8 mouse cellular contexts compared by ENCODE assay signal in the genomic region with DNA sequence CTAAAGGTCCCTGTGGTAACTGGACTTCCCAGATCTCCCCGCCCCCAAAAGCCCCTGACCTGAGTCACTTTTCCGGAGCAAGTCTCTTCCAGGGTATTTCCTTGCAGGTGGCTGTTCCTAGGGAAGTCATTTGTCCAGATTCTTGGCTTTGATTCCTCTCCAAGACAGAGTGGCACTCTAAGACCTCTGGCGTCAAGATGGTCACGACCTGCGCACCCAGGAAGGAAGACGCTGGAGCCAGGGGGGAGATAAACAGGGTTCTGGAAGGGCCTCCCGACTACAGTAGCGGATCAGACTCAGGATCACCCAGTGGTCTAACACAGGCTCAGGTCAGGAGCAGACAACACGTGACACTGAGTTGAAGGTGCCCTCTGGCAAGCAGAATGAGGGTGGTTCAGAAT. TPM values are rescaled to one million over a fixed set of nuclear protein-coding genes. Genes with fewer than 3 reads are reported as not detected.
DNase-seq lines count a peak whose midpoint lies in the region; ATAC-seq and TF ChIP-seq lines count a peak whose summit lies in the region.

A gene (minus strand): TSS at position 335 of the 401 bp plus-strand sequence.

- TF ChIP-seq EP300 in liver, postnatal 0 days (IDR thresholded peaks at IDR 0.05; ENCODE audit: low read depth): no peak

- H3K27me3 ChIP-seq in heart, embryonic 12.5 days (replicated peaks): no peaks in the 10 kb centered on the region
- H3K27me3 ChIP-seq in kidney, embryonic 16.5 days (ENCODE audit: insufficient read depth, low read length): no peaks in the 10 kb centered on the region
- no peaks in the 10 kb centered on the region for H3K27me3 ChIP-seq in liver, postnatal 0 days (ENCODE audit: insufficient read depth, low read length)
- H3K27me3 ChIP-seq in stomach, embryonic 14.5 days (ENCODE audit: control insufficient read depth, insufficient read depth, low read length): no peaks in the 10 kb centered on the region

- WGBS in bone marrow, adult 2 months: 71% methylated on average over 9 of the region's 9 CpGs
- WGBS in heart, embryonic 12.5 days: 24% methylated on average over 9 of the region's 9 CpGs
- 27% methylated on average over 9 of the region's 9 CpGs for WGBS in kidney, embryonic 16.5 days
- WGBS in liver, postnatal 0 days (ENCODE audit: insufficient replicate concordance): 39% methylated on average over 9 of the region's 9 CpGs
- 30% methylated on average over 9 of the region's 9 CpGs for WGBS in stomach, embryonic 14.5 days

- H3K9ac ChIP-seq in heart, embryonic 12.5 days: peak within 1 kb of the TSS; percentile 76
- H3K9ac ChIP-seq in kidney, embryonic 16.5 days (replicated peaks; ENCODE audit: low read length): peak within 1 kb of the TSS; percentile 80
- H3K9ac ChIP-seq in liver, postnatal 0 days (replicated peaks): peak within 1 kb of the TSS; percentile 66
- peak within 1 kb of the TSS; percentile 52 for H3K9ac ChIP-seq in stomach, embryonic 14.5 days (replicated peaks; ENCODE audit: low read depth, low read length)

- peaks cover under 1% of the 10 kb centered on the region; the same call in 1 of the 2 replicates for H3K9me3 ChIP-seq in heart, embryonic 12.5 days (replicated peaks)
- no peaks in the 10 kb centered on the region for H3K9me3 ChIP-seq in kidney, embryonic 16.5 days (ENCODE audit: low read length)
- no peaks in the 10 kb centered on the region for H3K9me3 ChIP-seq in liver, postnatal 0 days (ENCODE audit: low read length)
- no peaks in the 10 kb centered on the region for H3K9me3 ChIP-seq in stomach, embryonic 14.5 days (ENCODE audit: control insufficient read depth, low read depth, low read length)

- H3K4me2 ChIP-seq in heart, embryonic 12.5 days: peak within 1 kb of the TSS; percentile 92
- H3K4me2 ChIP-seq in kidney, embryonic 16.5 days (replicated peaks; ENCODE audit: low read depth, low read length): peak within 1 kb of the TSS; percentile 94
- peak within 1 kb of the TSS; percentile 84 for H3K4me2 ChIP-seq in liver, postnatal 0 days (ENCODE audit: low read depth, low read length)
- peak within 1 kb of the TSS; percentile 84 for H3K4me2 ChIP-seq in stomach, embryonic 14.5 days (replicated peaks; ENCODE audit: low read depth, low read length)

- no peak for TF ChIP-seq CTCF in bone marrow, adult 2 months (IDR thresholded peaks at IDR 0.05; ENCODE audit: control insufficient read depth, insufficient read depth, low read length)
- TF ChIP-seq CTCF in liver, postnatal 0 days (IDR thresholded peaks at IDR 0.05; ENCODE audit: low read depth): no peak

- TF ChIP-seq POLR2A in bone marrow, adult 2 months (IDR thresholded peaks at IDR 0.05; ENCODE audit: borderline replicate concordance, control insufficient read depth, low read depth, low read length): no peak

- ATAC-seq in heart, embryonic 12.5 days (ENCODE audit: insufficient number of reproducible peaks, low FRiP score): no peak
- no peak for ATAC-seq in kidney, embryonic 16.5 days (ENCODE audit: low FRiP score, low TSS enrichment)
- ATAC-seq in liver, postnatal 0 days: no peak
- no peak for ATAC-seq in stomach, embryonic 14.5 days (ENCODE audit: insufficient number of reproducible peaks, insufficient read depth, low FRiP score, low read depth)

- peaks cover 2% of the 10 kb centered on the region; the same call in 1 of the 2 replicates for H3K4me1 ChIP-seq in bone marrow, adult 2 months (ENCODE audit: control insufficient read depth, insufficient read depth, low read length)
- H3K4me1 ChIP-seq in heart, embryonic 12.5 days (replicated peaks): peaks cover 26% of the 10 kb centered on the region
- H3K4me1 ChIP-seq in kidney, embryonic 16.5 days (ENCODE audit: insufficient read depth, low read length): peaks cover 7% of the 10 kb centered on the region
- H3K4me1 ChIP-seq in liver, postnatal 0 days (ENCODE audit: insufficient read depth): peaks cover 18% of the 10 kb centered on the region
- H3K4me1 ChIP-seq in stomach, embryonic 14.5 days (ENCODE audit: control insufficient read depth, insufficient read depth, low read length): peaks cover 4% of the 10 kb centered on the region

- peak within 1 kb of the TSS; percentile 20 for H3K27ac ChIP-seq in bone marrow, adult 2 months (ENCODE audit: control insufficient read depth, insufficient read depth, low read depth, low read length, poor library complexity)
- H3K27ac ChIP-seq in heart, embryonic 12.5 days (ENCODE audit: poor library complexity, severe bottlenecking): peak within 1 kb of the TSS; percentile 73
- peak within 1 kb of the TSS; percentile 68; the same call in 1 of the 2 replicates for H3K27ac ChIP-seq in kidney, embryonic 16.5 days (ENCODE audit: low read length)
- peak within 1 kb of the TSS; percentile 66 for H3K27ac ChIP-seq in liver, postnatal 0 days (ENCODE audit: low read depth)
- peak within 1 kb of the TSS; percentile 66 for H3K27ac ChIP-seq in stomach, embryonic 14.5 days (ENCODE audit: low read length)

- peak; percentile 51 for DNase-seq in cerebellum, adult 11-12 months
- no peak for DNase-seq in cerebellum, postnatal 14 days
- no peak for DNase-seq in liver, postnatal 0 days
- DNase-seq in thymus, postnatal 14 days: no peak

- peak within 1 kb of the TSS; percentile 86 for H3K4me3 ChIP-seq in bone marrow, adult 2 months (replicated peaks; ENCODE audit: control insufficient read depth, low read depth, low read length)
- peak within 1 kb of the TSS; percentile 72 for H3K4me3 ChIP-seq in heart, embryonic 12.5 days
- peak within 1 kb of the TSS; percentile 69 for H3K4me3 ChIP-seq in kidney, embryonic 16.5 days (ENCODE audit: low read length)
- H3K4me3 ChIP-seq in liver, postnatal 0 days (ENCODE audit: low read depth, low read length): peak within 1 kb of the TSS; percentile 59
- H3K4me3 ChIP-seq in stomach, embryonic 14.5 days (ENCODE audit: low read depth, low read length): peak within 1 kb of the TSS; percentile 55

- H3K36me3 ChIP-seq in heart, embryonic 12.5 days: no peaks in the 10 kb centered on the region
- H3K36me3 ChIP-seq in kidney, embryonic 16.5 days (ENCODE audit: insufficient read depth, low read length): no peaks in the 10 kb centered on the region
- no peaks in the 10 kb centered on the region for H3K36me3 ChIP-seq in liver, postnatal 0 days (replicated peaks; ENCODE audit: insufficient read depth, low read length)
- no peaks in the 10 kb centered on the region for H3K36me3 ChIP-seq in stomach, embryonic 14.5 days (ENCODE audit: control insufficient read depth, insufficient read depth, low read length)

RNA-seq across cellular contexts. Expression of the gene that starts here (rescaled TPM):
- polyA plus RNA-seq in bone marrow, adult 2 months (2011; ENCODE audit: insufficient read depth, insufficient read length, low replicate concordance, missing spikeins): 4.1 and 7.2 TPM in 2 replicates
- 14.9 and 15.0 TPM in 2 replicates for polyA plus RNA-seq in heart, embryonic 12.5 days (2016; fragmentation: Nextera tagmentation; extraction: Ambion mirVana)
- 19.2 and 21.1 TPM in 2 replicates for polyA plus RNA-seq in kidney, embryonic 16.5 days (2015; fragmentation: Nextera tagmentation; extraction: Ambion mirVana)
- 4.7 and 5.5 TPM in 2 replicates for polyA plus RNA-seq in liver, postnatal 0 days (2015; fragmentation: Nextera tagmentation; extraction: Ambion mirVana)
- polyA plus RNA-seq in stomach, embryonic 14.5 days (2014; fragmentation: Nextera tagmentation; extraction: Ambion mirVana): 14.8 and 16.7 TPM in 2 replicates

Comparison
In these comparisons a context has a peak if more than half of its experiments do, and no peak if none do; other contexts are left out.
1. H3K27ac ChIP-seq: peak in every context shown above with its lines; median percentile 73 in heart, embryonic 12.5 days; 68 in kidney, embryonic 16.5 days; 66 in liver, postnatal 0 days; 66 in stomach, embryonic 14.5 days; 20 in bone marrow, adult 2 months.